Mouse (Mus musculus) liver, adult 2 months (tissue): Measurements from ENCODE around the gene Sc5d.
A peak's percentile ranks its signal among the peaks of the same experiment; 100 is the strongest.

Experiments
- CTCF ChIP-seq: fragments of 200-500 bp; IDR thresholded peaks from 2 replicates; pipeline ENCODE4 v1.5.1; 2011; ENCODE audit warnings: low read depth, low read length, control low read depth
- POLR2A ChIP-seq: fragments of 200-500 bp; IDR thresholded peaks from 2 replicates; pipeline ENCODE4 v1.6.1; 2011; ENCODE audit warnings: low read length, control low read depth; ENCODE audit not compliant: insufficient read depth; ENCODE audit errors: extremely low read depth

DNA sequence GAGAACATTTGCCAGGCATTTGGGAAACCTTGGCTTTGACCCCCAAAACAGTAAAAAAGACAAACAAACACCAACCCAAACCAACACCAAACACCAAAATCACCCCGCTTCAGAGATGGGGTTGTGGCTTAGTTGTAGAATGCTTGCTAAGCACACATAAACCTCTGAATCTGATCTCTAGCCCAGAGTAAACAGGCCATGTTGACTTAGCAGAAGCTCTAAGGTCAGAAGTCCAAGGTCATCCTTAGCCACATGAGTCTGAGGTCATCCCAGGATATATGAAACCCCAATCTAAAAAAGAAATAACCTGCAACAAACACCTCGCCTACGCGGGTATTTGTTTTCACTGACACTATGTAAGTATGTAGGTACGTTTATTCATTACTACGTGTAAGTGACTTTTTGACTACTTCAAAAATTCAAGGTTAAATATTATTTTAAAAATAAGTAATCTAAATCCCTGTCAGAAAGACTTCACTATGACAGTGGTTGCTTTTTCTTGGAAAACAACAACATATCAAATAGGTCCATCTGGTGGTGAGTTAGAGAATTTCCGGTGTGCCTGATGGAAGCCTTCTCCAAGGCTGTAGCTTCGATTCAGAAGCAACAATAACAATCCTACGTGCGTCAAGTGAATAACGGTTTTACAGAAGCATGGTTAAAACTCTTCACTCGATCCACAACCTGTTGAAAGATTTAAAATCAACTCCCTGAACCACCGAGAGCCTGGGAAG lies 11.1 kb upstream of the Sc5d start:
- TF ChIP-seq CTCF (0 out of 2 replicates have a peak, but pooled peaks have one; percentile 15), POLR2A (no peak)
